Mouse (Mus musculus) limb, embryonic 14.5 days (tissue): ENCODE data around the gene Car14. TPM values are rescaled to one million over a fixed set of nuclear protein-coding genes. Genes with fewer than 3 reads are reported as not detected.
A peak's percentile ranks its signal among the peaks of the same experiment; 100 is the strongest.

ENCODE experiments used
- ATAC-seq: fragments of 200-750 bp; cut with Nextera tagmentation; 2 replicates; pipeline ENCODE4 v1.8.0; 2017; ENCODE audit warnings: low read depth, moderate number of reproducible peaks, moderate TSS enrichment; ENCODE audit not compliant: low FRiP score
- DNase-seq: peaks from one replicate; pipeline ENCODE4 v3.0.0-alpha.2; 2015; ENCODE audit warnings: low spot score
- H3K27ac ChIP-seq: fragments of 300-500 bp; sonication (generic); replicated peaks from 2 replicates; pipeline ENCODE4 v1.5.1; 2014; ENCODE audit warnings: low read depth, mild to moderate bottlenecking, low read length, moderate library complexity, mixed read lengths
- H3K27me3 ChIP-seq: fragments of 300-500 bp; sonication (generic); 2 replicates; pipeline ENCODE4 v1.6.1; 2014; ENCODE audit warnings: low read length, mixed read lengths; ENCODE audit not compliant: control insufficient read depth, insufficient read depth
- H3K36me3 ChIP-seq: fragments of 300-500 bp; sonication (generic); 2 replicates; pipeline ENCODE4 v1.6.1; 2014; ENCODE audit warnings: mild to moderate bottlenecking, low read length, moderate library complexity, mixed read lengths; ENCODE audit not compliant: control insufficient read depth, insufficient read depth
- H3K4me1 ChIP-seq: fragments of 300-500 bp; sonication (generic); 2 replicates; pipeline ENCODE4 v1.6.1; 2014; ENCODE audit warnings: antibody characterized with exemption, low read length, mixed read lengths; ENCODE audit not compliant: control insufficient read depth, insufficient read depth
- H3K4me2 ChIP-seq: fragments of 300-500 bp; sonication (generic); replicated peaks from 2 replicates; pipeline ENCODE4 v1.6.1; 2014; ENCODE audit warnings: low read depth, mild to moderate bottlenecking, low read length, moderate library complexity; ENCODE audit not compliant: severe bottlenecking
- H3K4me3 ChIP-seq: fragments of 300-500 bp; sonication (generic); replicated peaks from 2 replicates; pipeline ENCODE4 v1.5.1; 2014; ENCODE audit warnings: low read length
- H3K9ac ChIP-seq: fragments of 300-500 bp; sonication (generic); 2 replicates; pipeline ENCODE4 v1.6.1; 2014; ENCODE audit warnings: mild to moderate bottlenecking, low read depth, low read length, moderate library complexity; ENCODE audit not compliant: severe bottlenecking
- H3K9me3 ChIP-seq: fragments of 300-500 bp; sonication (generic); 2 replicates; pipeline ENCODE4 v1.6.1; 2016; ENCODE audit warnings: low read length; ENCODE audit not compliant: control insufficient read depth
- POLR2A ChIP-seq: fragments of 200-500 bp; IDR thresholded peaks from 2 replicates; pipeline ENCODE4 v1.8.0; 2012; ENCODE audit warnings: inconsistent platforms, mild to moderate bottlenecking, moderate library complexity, borderline replicate concordance; ENCODE audit not compliant: insufficient read depth, insufficient read length; ENCODE audit errors: extremely low read depth
- WGBS: fragments of 180-500 bp; shearing (Covaris S2); extraction: QIAGEN DNeasy Blood & Tissue Kit; methylation state at CpG from one replicate; pipeline ENCODE4 v1.1.7; 2014; 5-methylcytosine and 5-hydroxymethylcytosine counted together
- polyA plus RNA-seq, 2 experiments: library from polyadenylated mRNA; depleted of rRNA in 1 of 2; stranded (reverse) in 1 of 2; unstranded in 1 of 2; fragments of >200 nt; fragmentation: Nextera tagmentation in 1 of 2; extraction: Ambion mirVana in 1 of 2; gene quantifications; 2 replicates each; pipeline versions ENCODE4 v1.2.1 to v1.2.3; 2012 to 2014

The Car14 gene
- polyA plus RNA-seq, 2 experiments, result 11.3 to 11.5 TPM

DNA sequence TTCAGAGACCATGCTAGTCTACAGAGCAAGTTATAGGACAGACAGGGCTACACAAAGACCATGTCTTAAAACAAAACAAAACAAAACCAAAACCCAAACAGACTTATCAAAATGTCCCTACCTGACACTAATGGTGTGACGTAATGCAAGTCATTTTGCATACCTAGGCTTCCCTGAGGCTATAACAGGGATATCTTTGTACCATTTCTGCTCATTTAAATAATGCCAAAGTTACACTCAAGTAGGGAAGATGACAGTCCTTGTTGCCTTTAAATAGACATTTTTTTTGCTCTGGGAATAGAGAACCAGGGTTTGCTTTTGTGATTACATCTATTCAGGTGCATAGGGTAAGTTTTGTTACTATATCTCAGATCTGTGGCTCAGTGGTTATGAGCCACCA lies 27.0 kb upstream of the Car14 start:
- TF ChIP-seq POLR2A, result no peak
- Histone ChIP-seq H3K4me3 (no peak overlapping the region), H3K36me3 (peaks cover 23% of the 10 kb centered on the region), H3K4me1 (0 out of 2 replicates have a peak, but pooled peaks cover 6% of the 10 kb centered on the region), H3K27ac (no peak overlapping the region), H3K9me3 (no peaks in the 10 kb centered on the region), H3K4me2 (no peak overlapping the region), H3K27me3 (no peaks in the 10 kb centered on the region), H3K9ac (no peak overlapping the region)
- ATAC-seq (no peak), DNase-seq (no peak)
- 92% methylated on average over 1 of the region's 1 CpGs for WGBS

DNA sequence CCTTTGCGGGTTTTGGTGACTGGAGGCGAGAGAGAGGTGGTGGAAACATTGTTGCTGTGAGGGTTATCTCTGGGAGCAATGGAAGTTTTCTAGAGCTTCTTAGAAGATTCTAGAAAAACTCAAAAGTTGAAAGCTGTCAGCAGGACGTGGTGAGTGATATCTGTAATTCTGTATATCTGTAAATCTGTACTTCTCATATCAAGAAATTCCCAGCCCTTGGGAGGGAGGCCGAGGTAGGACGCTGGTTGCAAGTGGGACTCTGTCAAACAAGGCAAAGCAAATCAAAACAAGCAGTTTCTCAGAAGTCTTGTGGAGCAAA lies 25.9 kb upstream of the Car14 start:
- 0 out of 2 replicates have a peak, but pooled peaks cover 6% of the 10 kb centered on the region for H3K4me1 ChIP-seq
- TF ChIP-seq POLR2A, result no peak
- H3K9ac ChIP-seq, result peak overlapping the region; percentile 98
- H3K27me3 ChIP-seq, result no peaks in the 10 kb centered on the region
- ATAC-seq (no peak), DNase-seq (no peak)
- WGBS, result 0% methylated on average over 5 of the region's 5 CpGs
- peak overlapping the region; percentile 54 for H3K4me2 ChIP-seq
- peak overlapping the region; percentile 96 for H3K27ac ChIP-seq
- H3K4me3 ChIP-seq, result peak overlapping the region; percentile 90
- no peaks in the 10 kb centered on the region for H3K9me3 ChIP-seq
- H3K36me3 ChIP-seq, result peaks cover 19% of the 10 kb centered on the region

DNA sequence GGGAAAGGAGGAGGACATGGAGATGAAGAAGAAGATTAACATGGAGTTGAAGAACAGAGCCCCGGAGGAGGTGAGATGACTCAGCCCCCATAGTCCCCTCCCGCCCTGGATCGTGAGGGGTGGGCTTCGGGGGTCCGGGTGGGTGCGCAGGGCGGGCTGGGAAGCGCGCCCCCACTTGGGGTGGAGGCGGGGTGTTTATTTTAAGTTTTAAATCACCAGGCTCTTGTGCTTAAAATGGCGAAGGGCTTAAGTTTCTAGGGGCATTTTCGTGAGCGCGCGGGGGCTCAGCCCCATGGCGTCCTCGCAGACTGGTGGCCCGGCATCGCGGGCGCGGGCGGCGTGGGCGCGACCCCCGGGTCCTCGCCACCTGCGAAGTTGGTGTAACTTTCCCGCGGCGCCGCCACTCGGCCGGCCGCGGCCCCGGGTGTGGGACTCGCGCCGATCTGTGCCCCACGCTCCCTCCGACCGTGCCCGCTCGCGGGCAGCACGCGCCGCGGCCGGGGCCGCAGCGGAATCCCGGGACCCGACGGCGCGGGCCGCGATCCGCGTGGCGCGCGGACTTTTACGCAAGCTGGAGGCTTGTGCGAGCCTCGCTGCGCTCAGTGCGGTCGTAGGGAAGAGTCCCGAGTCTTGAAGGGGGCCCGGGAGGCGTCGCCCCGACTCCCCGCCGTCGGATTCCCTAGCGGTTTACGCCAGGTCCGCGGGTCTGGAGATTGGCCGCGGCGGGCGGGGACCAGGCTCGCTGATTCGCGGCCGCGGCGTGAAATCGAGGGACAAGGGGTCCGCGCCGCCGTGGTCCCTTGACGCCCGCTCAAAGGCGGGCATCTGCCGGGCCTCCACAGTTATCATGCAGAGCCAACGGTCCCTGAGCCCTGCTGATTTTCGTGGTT lies 25.3 kb upstream of the Car14 start:
- Histone ChIP-seq H3K4me2 (peak overlapping the region; percentile 54), H3K27ac (peak overlapping the region; percentile 96), H3K9ac (peak overlapping the region; percentile 98), H3K4me3 (peak overlapping the region; percentile 90), H3K9me3 (no peaks in the 10 kb centered on the region), H3K36me3 (peaks cover 15% of the 10 kb centered on the region), H3K4me1 (0 out of 2 replicates have a peak, but pooled peaks cover 6% of the 10 kb centered on the region), H3K27me3 (no peaks in the 10 kb centered on the region)
- TF ChIP-seq POLR2A, result 0 out of 2 replicates have a peak, but pooled peaks have one; percentile 19
- peak; percentile 23 for DNase-seq
- ATAC-seq, result peak; percentile 27
- WGBS, result 2% methylated on average over 57 of the region's 105 CpGs

DNA sequence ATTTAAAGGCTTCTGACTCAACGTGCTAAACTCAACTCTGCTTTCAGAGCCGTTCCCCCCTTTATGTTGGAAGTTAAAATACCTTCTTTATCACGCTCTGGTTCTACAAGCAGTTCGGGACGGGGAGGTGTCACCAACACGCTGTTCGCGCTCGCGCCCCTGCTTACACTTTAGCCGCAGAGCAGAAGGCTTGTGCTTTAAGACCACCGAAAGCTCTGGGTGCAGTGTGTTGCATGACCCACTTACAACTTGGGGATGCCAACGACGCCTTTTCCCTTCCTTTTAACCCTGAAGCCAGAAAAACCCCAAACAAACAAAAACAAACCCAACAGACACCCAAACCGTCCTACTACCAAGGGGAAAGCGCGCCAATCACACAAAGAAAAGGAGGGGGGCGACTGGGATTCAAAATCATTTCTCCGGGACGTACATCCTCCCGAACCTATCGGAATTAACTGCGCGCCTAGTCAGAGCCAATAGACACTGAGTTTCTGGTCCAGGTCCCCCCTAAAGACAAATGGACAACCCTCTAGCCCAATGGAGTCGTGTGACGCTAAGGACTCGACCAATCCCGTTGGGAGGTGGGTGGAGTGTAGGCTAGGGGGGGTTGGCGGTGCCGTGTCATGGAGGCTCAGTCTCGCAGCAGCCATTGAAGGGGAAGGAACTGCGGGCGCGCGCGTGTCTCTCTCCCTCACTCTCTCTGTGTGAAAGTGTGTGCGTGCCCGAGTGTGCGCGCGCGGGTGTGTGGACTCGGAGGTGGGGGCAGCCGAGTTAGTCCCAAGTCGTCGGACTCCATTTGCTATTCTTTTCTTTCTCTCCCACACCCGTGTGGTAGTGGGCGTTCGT lies 24.4 kb upstream of the Car14 start, which contains the start of gene Anp32e:
Gene Anp32e (plus strand): TSS at position 589 of the 846 bp plus-strand sequence.
- Histone ChIP-seq H3K4me1 (0 out of 2 replicates have a peak, but pooled peaks cover 6% of the 10 kb centered on the region), H3K9ac (peak within 1 kb of the TSS; percentile 98), H3K9me3 (no peaks in the 10 kb centered on the region), H3K27me3 (no peaks in the 10 kb centered on the region), H3K36me3 (peaks cover 5% of the 10 kb centered on the region), H3K27ac (peak within 1 kb of the TSS; percentile 96), H3K4me3 (peak within 1 kb of the TSS; percentile 90), H3K4me2 (peak within 1 kb of the TSS; percentile 63)
- under 1% methylated on average over 48 of the region's 49 CpGs for WGBS
- ATAC-seq (peak; percentile 99), DNase-seq (peak; percentile 100)
- no peak for TF ChIP-seq POLR2A

- Histone ChIP-seq H3K27ac (peak overlapping the region; percentile 56), H3K4me1 (0 out of 2 replicates have a peak, but pooled peaks cover 6% of the 10 kb centered on the region), H3K4me2 (peak overlapping the region; percentile 63), H3K4me3 (peak overlapping the region; percentile 90), H3K9me3 (no peaks in the 10 kb centered on the region), H3K27me3 (no peaks in the 10 kb centered on the region), H3K36me3 (no peaks in the 10 kb centered on the region), H3K9ac (peak overlapping the region; percentile 61; the same call in 1 of the 2 replicates)
- WGBS, result 70% methylated on average over 6 of the region's 6 CpGs
- DNase-seq (no peak), ATAC-seq (no peak)
- no peak for TF ChIP-seq POLR2A
Measured at GRCm38 (mm10) chr3:95928261-95928657, 23.8 kb upstream of the Car14 start.
